Mouse (Mus musculus): ENCODE data around the gene Tenm3. TPM values are rescaled to one million over a fixed set of nuclear protein-coding genes. Genes with fewer than 3 reads are reported as not detected.

The Tenm3 gene
- polyA plus RNA-seq, 1 experiment from 2014 or later: 36.8 TPM

DNA sequence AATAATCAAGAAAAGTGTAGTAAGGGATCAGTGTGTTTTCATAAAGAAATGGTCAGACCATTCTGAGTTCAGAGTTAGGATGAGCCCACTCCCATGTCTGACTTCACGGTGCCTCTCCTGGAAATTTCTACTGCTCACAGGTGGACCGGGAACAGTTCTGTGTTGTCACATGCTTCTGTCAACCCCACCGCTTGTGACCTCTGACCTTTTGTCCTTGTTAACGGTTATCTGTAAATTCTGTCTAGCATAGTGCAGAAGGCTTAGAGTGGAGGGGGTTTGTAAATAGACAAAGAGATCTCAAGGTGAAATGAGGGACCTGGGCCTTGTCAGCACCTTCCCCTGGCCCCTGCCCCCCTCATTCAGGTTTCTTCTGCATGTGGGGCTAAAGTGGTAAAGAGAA lies 244.7 kb downstream of the Tenm3 start:
- H3K36me3 ChIP-seq: no peaks in the 10 kb centered on the region
- no peak for ATAC-seq (ENCODE audit: low FRiP score, low read depth)
- no peak overlapping the region for H3K9ac ChIP-seq
- H3K9me3 ChIP-seq: no peaks in the 10 kb centered on the region
- no peak overlapping the region for H3K4me3 ChIP-seq
- 79% methylated on average over 4 of the region's 4 CpGs for WGBS
- H3K27ac ChIP-seq: no peak overlapping the region
- H3K27me3 ChIP-seq (replicated peaks): no peaks in the 10 kb centered on the region
- no peak overlapping the region for H3K4me2 ChIP-seq (replicated peaks)
- no peaks in the 10 kb centered on the region for H3K4me1 ChIP-seq

GRCm38 (mm10) chr8:48596332-48596731 lies 247.4 kb downstream of the Tenm3 start:
- Histone ChIP-seq H3K4me1 (no peaks in the 10 kb centered on the region), H3K27ac (no peak overlapping the region), H3K4me3 (no peak overlapping the region), H3K27me3 (replicated peaks) (no peaks in the 10 kb centered on the region), H3K4me2 (replicated peaks) (no peak overlapping the region), H3K9ac (no peak overlapping the region), H3K36me3 (no peaks in the 10 kb centered on the region), H3K9me3 (no peaks in the 10 kb centered on the region)
- WGBS: 86% methylated on average over 14 of the region's 14 CpGs
- ATAC-seq (ENCODE audit: low FRiP score, low read depth): no peak

DNA sequence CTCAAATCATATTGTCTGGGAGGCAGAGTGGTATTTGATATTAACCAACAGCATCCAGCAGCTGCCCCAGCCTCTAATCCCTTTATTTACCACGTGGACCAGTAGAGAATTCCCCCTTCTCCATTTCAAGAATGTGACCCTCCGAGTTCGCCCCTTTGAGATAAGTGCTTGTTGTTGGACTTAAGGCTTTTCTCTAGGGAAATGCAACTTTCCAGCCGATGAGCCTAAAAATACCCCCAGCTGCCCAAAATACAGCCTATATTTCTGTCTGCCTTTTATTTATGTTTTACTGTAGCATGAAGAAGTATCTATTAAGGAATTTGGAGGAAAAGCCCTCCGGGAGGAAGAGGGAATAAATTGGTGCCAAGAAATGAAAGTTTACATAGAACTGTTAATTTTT lies 251.9 kb downstream of the Tenm3 start:
- ATAC-seq (ENCODE audit: low FRiP score, low read depth): no peak
- no peak overlapping the region for H3K4me3 ChIP-seq
- no peak overlapping the region for H3K27ac ChIP-seq
- 61% methylated on average over 5 of the region's 5 CpGs for WGBS
- no peaks in the 10 kb centered on the region for H3K27me3 ChIP-seq (replicated peaks)
- H3K4me1 ChIP-seq: no peaks in the 10 kb centered on the region
- H3K9ac ChIP-seq: no peak overlapping the region
- no peaks in the 10 kb centered on the region for H3K9me3 ChIP-seq
- no peaks in the 10 kb centered on the region for H3K36me3 ChIP-seq
- H3K4me2 ChIP-seq (replicated peaks): no peak overlapping the region

DNA sequence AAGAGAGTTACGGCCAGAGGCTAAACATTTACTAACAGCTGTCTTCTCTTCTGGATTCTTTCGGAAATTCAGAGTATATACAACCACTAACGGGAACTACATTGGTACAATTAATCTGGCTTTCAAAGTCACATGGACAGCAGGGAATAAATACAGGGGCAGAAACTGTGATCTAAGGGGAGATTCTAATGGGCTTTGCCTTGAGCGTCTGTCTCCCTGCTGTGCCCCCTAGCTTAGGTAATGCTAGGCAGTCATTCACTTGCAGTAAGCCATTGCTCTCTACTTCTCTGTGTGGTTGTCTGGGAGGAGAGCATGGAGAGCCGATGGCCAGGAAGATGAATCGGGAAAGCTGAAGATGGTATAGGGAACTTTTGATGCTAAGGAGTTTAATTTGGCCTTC lies 264.0 kb downstream of the Tenm3 start:
- peaks cover 11% of the 10 kb centered on the region for H3K4me1 ChIP-seq
- no peak overlapping the region for H3K4me3 ChIP-seq
- no peak overlapping the region for H3K9ac ChIP-seq
- H3K27me3 ChIP-seq (replicated peaks): no peaks in the 10 kb centered on the region
- 4% methylated on average over 6 of the region's 6 CpGs for WGBS
- no peaks in the 10 kb centered on the region for H3K36me3 ChIP-seq
- H3K4me2 ChIP-seq (replicated peaks): peak overlapping the region; percentile 34
- no peak overlapping the region for H3K27ac ChIP-seq
- ATAC-seq (ENCODE audit: low FRiP score, low read depth): peak; percentile 61; the same call in 1 of the 2 replicates
- no peaks in the 10 kb centered on the region for H3K9me3 ChIP-seq

DNA sequence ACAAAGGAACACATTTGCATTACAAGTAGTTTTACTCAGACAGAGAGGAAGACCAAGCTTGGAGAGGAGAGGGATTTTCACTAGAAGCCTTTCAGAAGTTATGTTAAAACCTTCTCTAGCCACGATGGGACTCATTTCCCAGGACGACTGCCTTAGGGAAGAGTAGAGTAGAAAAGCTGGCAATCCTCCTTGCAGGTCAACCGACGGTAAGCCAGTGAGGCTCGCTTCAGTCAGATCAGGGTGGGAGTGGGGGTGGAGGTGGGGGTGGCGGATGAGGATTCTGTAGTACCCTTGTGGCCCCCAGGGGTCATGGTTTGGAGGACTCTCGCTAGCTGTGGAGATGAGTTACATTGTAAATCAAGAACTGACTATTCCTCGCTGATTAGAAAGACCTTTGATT lies 264.6 kb downstream of the Tenm3 start:
- H3K9me3 ChIP-seq: no peaks in the 10 kb centered on the region

DNA sequence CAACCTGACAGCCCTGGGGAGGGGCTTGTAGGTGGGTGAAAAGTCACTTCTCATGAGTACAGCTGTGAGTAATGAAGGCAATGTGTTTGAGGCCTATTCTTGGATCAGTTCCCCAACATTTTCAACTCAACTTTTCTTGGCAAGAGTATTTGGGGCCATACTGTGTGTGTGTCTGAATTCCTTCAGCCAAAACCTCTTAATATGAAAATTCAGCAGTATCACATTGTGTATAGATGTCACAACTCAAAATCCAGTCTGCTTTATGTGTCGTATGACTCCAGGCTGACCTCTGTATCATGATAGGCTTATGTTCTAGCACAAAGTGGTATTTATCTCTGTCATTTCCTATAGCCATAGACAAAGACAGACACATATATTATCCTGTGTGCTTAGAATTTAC lies 270.8 kb downstream of the Tenm3 start:
- Histone ChIP-seq H3K4me2 (replicated peaks) (no peak overlapping the region), H3K36me3 (no peaks in the 10 kb centered on the region), H3K27ac (no peak overlapping the region), H3K9ac (no peak overlapping the region), H3K9me3 (no peaks in the 10 kb centered on the region), H3K27me3 (replicated peaks) (no peaks in the 10 kb centered on the region), H3K4me3 (no peak overlapping the region), H3K4me1 (no peaks in the 10 kb centered on the region)
- no peak for ATAC-seq (ENCODE audit: low FRiP score, low read depth)
- WGBS: 81% methylated on average over 1 of the region's 1 CpGs

More for the DNA sequence above, 264.6 kb downstream of the Tenm3 start:
- Histone ChIP-seq H3K36me3 (no peaks in the 10 kb centered on the region), H3K4me2 (replicated peaks) (peak overlapping the region; percentile 34), H3K27ac (no peak overlapping the region), H3K27me3 (replicated peaks) (no peaks in the 10 kb centered on the region), H3K9ac (no peak overlapping the region), H3K4me1 (peaks cover 11% of the 10 kb centered on the region), H3K4me3 (no peak overlapping the region)
- peak; percentile 56; the same call in 1 of the 2 replicates for ATAC-seq (ENCODE audit: low FRiP score, low read depth)
- WGBS: 4% methylated on average over 8 of the region's 8 CpGs

DNA sequence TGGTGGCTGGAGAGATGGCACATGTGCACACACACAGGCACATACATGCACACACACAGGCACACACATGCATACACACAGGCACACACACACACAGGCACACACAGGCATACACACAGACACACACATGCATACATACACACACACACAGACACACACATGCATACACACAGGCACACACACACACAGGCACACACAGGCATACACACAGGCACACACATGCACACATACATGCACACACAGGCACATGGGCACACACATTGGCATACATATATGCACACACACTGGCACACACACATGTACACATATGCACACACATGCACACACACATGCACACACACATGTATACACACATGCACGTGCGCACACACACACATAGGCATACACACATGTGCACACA lies 271.4 kb downstream of the Tenm3 start:
- Histone ChIP-seq H3K27me3 (replicated peaks) (no peaks in the 10 kb centered on the region), H3K4me2 (replicated peaks) (no peak overlapping the region), H3K4me3 (no peak overlapping the region), H3K9ac (no peak overlapping the region), H3K36me3 (no peaks in the 10 kb centered on the region), H3K4me1 (no peaks in the 10 kb centered on the region), H3K27ac (no peak overlapping the region), H3K9me3 (no peaks in the 10 kb centered on the region)
- WGBS: 96% methylated on average over 2 of the region's 2 CpGs
- no peak for ATAC-seq (ENCODE audit: low FRiP score, low read depth)

DNA sequence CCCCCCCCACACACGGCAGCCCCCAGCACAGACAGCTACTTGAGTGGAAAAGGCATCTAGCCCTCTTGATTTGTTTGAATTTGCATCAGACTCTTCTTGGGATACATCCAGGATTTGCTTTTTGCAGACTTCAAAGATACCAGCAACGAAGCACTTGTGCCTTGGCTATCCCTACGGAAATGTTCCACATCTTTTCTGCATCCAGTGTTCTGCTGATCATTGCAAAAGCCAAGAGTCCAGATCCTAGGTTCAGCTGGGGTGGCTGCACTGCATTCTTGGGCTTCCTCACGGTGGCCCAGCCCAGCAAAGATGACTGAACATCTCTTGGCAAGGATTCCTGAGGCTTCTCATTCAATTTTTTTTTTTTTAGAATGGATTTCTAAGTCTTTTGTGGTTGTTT lies 275.1 kb downstream of the Tenm3 start:
- H3K4me2 ChIP-seq (replicated peaks): no peak overlapping the region
- WGBS: 63% methylated on average over 4 of the region's 4 CpGs
- no peaks in the 10 kb centered on the region for H3K27me3 ChIP-seq (replicated peaks)
- no peak overlapping the region for H3K9ac ChIP-seq
- ATAC-seq (ENCODE audit: low FRiP score, low read depth): no peak
- no peaks in the 10 kb centered on the region for H3K36me3 ChIP-seq
- no peaks in the 10 kb centered on the region for H3K4me1 ChIP-seq
- H3K9me3 ChIP-seq: no peaks in the 10 kb centered on the region
- H3K4me3 ChIP-seq: no peak overlapping the region
- no peak overlapping the region for H3K27ac ChIP-seq

- H3K27me3 ChIP-seq (replicated peaks): no peaks in the 10 kb centered on the region
- no peaks in the 10 kb centered on the region for H3K9me3 ChIP-seq
- no peaks in the 10 kb centered on the region for H3K36me3 ChIP-seq
- no peak overlapping the region for H3K4me3 ChIP-seq
- H3K4me2 ChIP-seq (replicated peaks): no peak overlapping the region
- no peak overlapping the region for H3K27ac ChIP-seq
- no peak overlapping the region for H3K9ac ChIP-seq
- WGBS: 64% methylated on average over 10 of the region's 10 CpGs
- ATAC-seq (ENCODE audit: low FRiP score, low read depth): no peak
- H3K4me1 ChIP-seq: no peaks in the 10 kb centered on the region
These were observed 275.7 kb downstream of the Tenm3 start for GRCm38 (mm10) chr8:48567929-48568607.

DNA sequence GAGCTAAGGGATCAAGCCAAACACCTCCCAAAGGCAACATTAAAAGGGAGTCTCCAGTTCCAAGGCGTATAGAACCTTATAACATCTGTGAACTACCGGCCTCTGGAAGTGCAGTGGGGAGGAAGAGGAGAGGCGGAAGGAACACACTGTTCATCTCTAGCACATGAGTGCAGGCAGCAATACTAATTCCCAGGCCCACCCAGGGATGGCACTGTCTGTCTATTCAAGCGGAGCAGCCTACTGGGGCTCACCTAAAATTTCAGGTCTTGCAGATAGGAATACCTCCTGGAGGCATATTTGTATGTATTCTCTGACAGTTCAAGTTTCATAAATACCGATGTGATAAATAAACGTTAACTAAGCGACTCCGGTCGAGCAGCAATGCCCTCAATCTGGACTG lies 283.5 kb downstream of the Tenm3 start:
- no peaks in the 10 kb centered on the region for H3K36me3 ChIP-seq
- 76% methylated on average over 9 of the region's 9 CpGs for WGBS
- H3K9me3 ChIP-seq: no peaks in the 10 kb centered on the region
- no peak overlapping the region for H3K9ac ChIP-seq
- no peaks in the 10 kb centered on the region for H3K27me3 ChIP-seq (replicated peaks)
- H3K27ac ChIP-seq: no peak overlapping the region
- no peak for ATAC-seq (ENCODE audit: low FRiP score, low read depth)
- no peak overlapping the region for H3K4me3 ChIP-seq
- H3K4me2 ChIP-seq (replicated peaks): no peak overlapping the region
- H3K4me1 ChIP-seq: no peaks in the 10 kb centered on the region

DNA sequence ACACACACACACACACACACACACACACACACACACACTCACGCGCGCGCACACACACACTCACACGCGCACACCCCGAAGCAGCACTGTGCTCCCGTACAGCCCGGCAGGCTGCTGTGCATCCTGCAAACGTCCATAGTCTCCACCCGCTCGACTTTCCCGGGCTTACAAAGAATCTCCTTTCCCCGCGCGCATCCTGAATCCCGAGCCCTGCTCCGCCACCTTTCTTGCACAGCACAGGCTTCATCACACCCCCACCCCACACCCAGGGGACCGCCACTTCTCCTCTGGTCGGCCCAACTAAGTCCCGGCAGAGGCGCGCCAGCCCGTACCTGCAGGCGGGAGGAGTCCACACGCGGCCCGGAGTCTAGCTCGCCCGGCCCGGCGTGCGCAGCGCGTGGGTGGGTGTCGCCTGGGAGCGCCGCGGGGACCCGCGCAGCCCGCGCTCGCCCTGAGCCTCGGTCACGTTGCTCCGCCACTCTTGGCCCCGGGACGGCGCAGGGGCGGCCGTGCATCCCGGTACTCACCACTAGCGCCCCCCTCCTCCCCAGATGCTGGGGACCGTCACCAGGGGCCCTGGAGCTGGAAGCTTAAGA lies 288.1 kb downstream of the Tenm3 start:
- Histone ChIP-seq H3K27ac (peak overlapping the region; percentile 89), H3K4me3 (peak overlapping the region; percentile 76), H3K36me3 (no peaks in the 10 kb centered on the region), H3K27me3 (replicated peaks) (no peaks in the 10 kb centered on the region), H3K4me1 (no peaks in the 10 kb centered on the region), H3K9me3 (no peaks in the 10 kb centered on the region), H3K4me2 (replicated peaks) (peak overlapping the region; percentile 82), H3K9ac (peak overlapping the region; percentile 79)
- ATAC-seq (ENCODE audit: low FRiP score, low read depth): peak; percentile 88
- WGBS: under 1% methylated on average over 55 of the region's 55 CpGs

DNA sequence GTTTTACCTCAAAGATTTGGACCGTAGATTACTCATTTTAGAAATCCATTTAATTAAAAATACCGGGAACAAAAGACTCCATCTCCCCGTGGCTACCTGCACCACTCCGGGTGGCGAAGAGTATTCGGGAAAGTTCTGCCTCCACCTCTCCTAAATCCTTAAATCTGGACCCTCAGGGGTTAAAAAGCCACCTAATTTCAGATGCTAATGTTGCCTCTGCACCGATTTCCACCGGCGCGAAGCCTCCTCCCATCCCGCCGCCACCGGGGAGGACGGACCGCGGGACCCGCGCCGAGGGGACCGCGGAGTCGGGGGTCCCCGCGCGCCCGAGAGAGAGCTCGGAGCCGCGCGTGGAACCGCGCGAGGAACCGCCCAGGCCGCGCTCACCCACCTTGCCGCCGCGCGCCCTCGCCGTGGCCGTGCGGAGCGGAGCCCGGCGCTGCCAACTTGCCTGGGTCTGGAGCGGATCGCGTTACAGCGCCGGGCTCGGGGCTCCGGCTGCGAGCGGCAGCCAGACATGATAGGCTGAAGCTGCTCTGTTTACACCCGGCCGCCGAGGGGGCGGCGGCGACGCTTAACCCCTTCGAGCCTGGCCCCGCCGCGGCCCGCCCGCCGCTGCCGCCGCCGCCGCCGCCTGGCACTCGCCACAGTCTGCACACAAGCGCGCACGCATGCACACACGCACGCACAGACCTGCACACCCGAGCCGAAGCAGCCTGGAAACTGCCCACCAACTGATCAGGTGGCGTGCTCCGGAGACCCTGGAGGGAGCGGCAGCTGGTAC lies 288.8 kb downstream of the Tenm3 start:
- Histone ChIP-seq H3K4me2 (replicated peaks) (peak overlapping the region; percentile 82), H3K4me3 (peak overlapping the region; percentile 76), H3K9ac (peak overlapping the region; percentile 79), H3K27me3 (replicated peaks) (no peaks in the 10 kb centered on the region), H3K9me3 (no peaks in the 10 kb centered on the region), H3K4me1 (peaks cover 6% of the 10 kb centered on the region; the same call in 1 of the 2 replicates), H3K27ac (peak overlapping the region; percentile 89), H3K36me3 (no peaks in the 10 kb centered on the region)
- under 1% methylated on average over 83 of the region's 86 CpGs for WGBS
- peak; percentile 95 for ATAC-seq (ENCODE audit: low FRiP score, low read depth)
